Mouse (Mus musculus) forebrain, embryonic 12.5 days (tissue): ENCODE data around the gene Csdc2. TPM values are rescaled to one million over a fixed set of nuclear protein-coding genes. Genes with fewer than 3 reads are reported as not detected.
A peak's percentile ranks its signal among the peaks of the same experiment; 100 is the strongest.

Experiments used
- ATAC-seq: fragments of 200-750 bp; cut with Nextera tagmentation; 2 replicates; pipeline ENCODE4 v1.8.0; 2017; ENCODE audit warnings: moderate TSS enrichment; ENCODE audit not compliant: low FRiP score
- H3K27ac ChIP-seq: fragments of 300-500 bp; sonication (generic); 2 replicates; pipeline ENCODE4 v1.5.1; 2016; ENCODE audit warnings: mild to moderate bottlenecking
- H3K27me3 ChIP-seq: fragments of 300-500 bp; sonication (generic); 2 replicates; pipeline ENCODE4 v1.6.1; 2016; ENCODE audit warnings: mild to moderate bottlenecking
- H3K36me3 ChIP-seq: fragments of 300-500 bp; sonication (generic); replicated peaks from 2 replicates; pipeline ENCODE4 v1.6.1; 2016; ENCODE audit warnings: mild to moderate bottlenecking
- H3K4me1 ChIP-seq: fragments of 300-500 bp; sonication (generic); 2 replicates; pipeline ENCODE4 v1.6.1; 2016
- H3K4me2 ChIP-seq: fragments of 300-500 bp; sonication (generic); 2 replicates; pipeline ENCODE4 v1.6.1; 2016; ENCODE audit warnings: mild to moderate bottlenecking, moderate library complexity
- H3K4me3 ChIP-seq: fragments of 300-500 bp; sonication (generic); replicated peaks from 2 replicates; pipeline ENCODE4 v1.5.1; 2016; ENCODE audit warnings: mild to moderate bottlenecking
- H3K9ac ChIP-seq: fragments of 300-500 bp; sonication (generic); 2 replicates; pipeline ENCODE4 v1.6.1; 2016; ENCODE audit warnings: mild to moderate bottlenecking
- H3K9me3 ChIP-seq: fragments of 300-500 bp; sonication (generic); 2 replicates; pipeline ENCODE4 v1.6.1; 2016
- WGBS: fragments of 180-500 bp; shearing (Covaris S2); methylation state at CpG from one replicate; pipeline ENCODE4 v1.1.7; 2016; 5-methylcytosine and 5-hydroxymethylcytosine counted together
- polyA plus RNA-seq: library from polyadenylated mRNA; unstranded; fragments of >200 nt; fragmentation: Nextera tagmentation; extraction: Ambion mirVana; gene quantifications from 2 replicates; pipeline ENCODE4 v1.2.1, GENCODE M21; 2016

Csdc2 gene
- polyA plus RNA-seq, 1 experiment from 2014 or later = 35.8 TPM

- no peaks in the 10 kb centered on the region for H3K36me3 ChIP-seq
- H3K4me1 ChIP-seq = peaks cover 18% of the 10 kb centered on the region
- ATAC-seq = no peak
- H3K4me2 ChIP-seq = no peak overlapping the region; the same call in 1 of the 2 replicates
- no peaks in the 10 kb centered on the region for H3K9me3 ChIP-seq
- H3K9ac ChIP-seq = no peak overlapping the region
- no peaks in the 10 kb centered on the region for H3K27me3 ChIP-seq
- WGBS = 45% methylated on average over 2 of the region's 2 CpGs
- no peak overlapping the region for H3K4me3 ChIP-seq
- H3K27ac ChIP-seq = peak overlapping the region; percentile 77
Observed at GRCm38 (mm10) chr15:81985267-81986161, 49.0 kb downstream of the Csdc2 start.

DNA sequence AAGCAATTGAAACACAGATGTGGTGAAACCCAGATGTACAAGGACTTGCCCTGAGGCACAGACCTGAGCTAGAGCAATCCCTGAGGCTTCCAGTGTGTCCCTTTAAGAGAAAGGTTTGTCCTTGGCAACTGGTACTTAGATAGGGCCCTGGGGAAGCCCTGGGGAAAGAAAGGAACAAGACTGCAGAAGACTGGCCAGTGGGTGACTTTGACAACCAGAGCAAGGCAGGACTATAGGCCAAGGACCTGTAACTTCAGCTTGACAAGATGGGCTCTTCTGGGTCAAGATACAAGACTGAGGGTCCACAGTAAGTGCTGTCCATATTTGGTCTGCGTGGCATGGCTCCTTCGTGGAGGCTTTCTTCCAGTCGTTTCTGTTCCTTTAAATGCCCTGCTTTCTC lies 51.1 kb downstream of the Csdc2 start, which contains the start of gene Xrcc6:
Gene Xrcc6, plus strand, starts transcription at position 190 of the 400 bp plus-strand sequence.
- H3K4me2 ChIP-seq = no peak within 1 kb of the TSS
- H3K4me1 ChIP-seq = peaks cover 18% of the 10 kb centered on the region
- no peak for ATAC-seq
- no peak within 1 kb of the TSS for H3K27ac ChIP-seq
- no peaks in the 10 kb centered on the region for H3K9me3 ChIP-seq
- H3K27me3 ChIP-seq = no peaks in the 10 kb centered on the region
- 81% methylated on average over 3 of the region's 3 CpGs for WGBS
- no peak within 1 kb of the TSS for H3K9ac ChIP-seq
- no peak within 1 kb of the TSS for H3K4me3 ChIP-seq
- H3K36me3 ChIP-seq = no peaks in the 10 kb centered on the region

DNA sequence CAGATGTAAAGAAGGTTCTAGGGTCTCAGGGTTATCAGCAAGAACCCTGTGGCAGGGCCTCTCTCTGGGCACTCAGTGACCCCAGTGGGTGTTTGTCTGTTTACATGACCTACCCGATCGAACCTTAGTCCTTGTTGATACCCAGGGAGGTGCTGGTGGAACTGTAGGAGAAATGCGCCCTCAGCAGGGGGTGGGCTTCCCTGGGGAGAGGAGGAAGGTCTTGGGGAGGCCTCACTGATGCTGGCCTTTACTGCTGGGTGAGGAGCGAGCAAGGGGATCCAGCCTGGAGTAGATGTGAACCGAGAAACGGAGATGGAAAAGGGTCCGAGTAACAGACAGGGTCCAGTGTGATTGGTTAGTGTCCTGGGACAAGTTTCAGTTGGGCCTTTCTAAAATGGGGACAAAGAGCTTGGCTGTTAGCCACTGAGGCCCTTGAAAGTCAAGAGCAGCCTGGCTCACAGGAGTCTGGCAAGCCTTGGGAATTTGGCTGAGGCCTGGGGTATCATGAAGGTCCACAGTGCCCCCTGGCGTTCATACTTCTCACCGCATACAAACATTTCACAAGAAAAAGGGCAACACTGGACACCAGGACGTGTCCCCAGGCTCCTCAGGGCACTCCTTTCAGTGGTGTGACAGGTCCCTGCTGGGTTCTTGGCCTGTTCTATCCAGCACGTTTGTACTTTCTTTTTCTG lies 53.0 kb downstream of the Csdc2 start:
- H3K4me3 ChIP-seq = no peak overlapping the region
- no peak overlapping the region for H3K4me2 ChIP-seq
- 43% methylated on average over 11 of the region's 11 CpGs for WGBS
- H3K27me3 ChIP-seq = no peaks in the 10 kb centered on the region
- peak; percentile 70; the same call in 1 of the 2 replicates for ATAC-seq
- H3K4me1 ChIP-seq = peaks cover 18% of the 10 kb centered on the region
- H3K27ac ChIP-seq = 0 out of 2 replicates have a peak overlapping the region, but pooled peaks have one; percentile 8
- H3K9ac ChIP-seq = no peak overlapping the region
- no peaks in the 10 kb centered on the region for H3K9me3 ChIP-seq
- peaks cover 14% of the 10 kb centered on the region for H3K36me3 ChIP-seq

DNA sequence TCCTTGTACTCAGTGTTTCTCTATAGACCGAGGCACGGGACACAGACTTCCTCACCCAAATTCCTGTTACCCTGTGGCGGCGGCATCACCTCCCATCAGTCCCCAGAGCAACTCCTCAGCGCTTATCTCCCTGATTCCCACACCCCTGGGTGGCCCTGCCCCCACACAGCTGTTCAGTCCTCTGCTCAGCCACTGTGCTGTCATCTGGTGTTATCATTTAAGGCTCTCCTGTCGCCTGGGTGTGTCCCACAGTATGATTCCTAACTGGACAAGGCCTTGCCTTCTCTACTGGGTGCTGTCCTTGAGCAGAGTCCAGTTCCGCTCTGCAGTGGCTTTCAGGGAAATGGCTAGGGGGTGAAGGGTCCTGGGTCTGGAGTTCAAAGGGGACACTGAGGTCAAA lies 54.0 kb downstream of the Csdc2 start:
- Histone ChIP-seq H3K27ac (no peak overlapping the region), H3K4me1 (peaks cover 10% of the 10 kb centered on the region), H3K4me2 (no peak overlapping the region), H3K9ac (peak overlapping the region; percentile 2; the same call in 1 of the 2 replicates), H3K9me3 (no peaks in the 10 kb centered on the region), H3K36me3 (peaks cover 24% of the 10 kb centered on the region), H3K27me3 (no peaks in the 10 kb centered on the region), H3K4me3 (no peak overlapping the region)
- ATAC-seq = no peak
- WGBS = 63% methylated on average over 7 of the region's 7 CpGs

GRCm38 (mm10) chr15:81993992-81994391 lies 57.4 kb downstream of the Csdc2 start:
- Histone ChIP-seq H3K27me3 (no peaks in the 10 kb centered on the region), H3K9ac (no peak overlapping the region), H3K4me1 (peaks cover 5% of the 10 kb centered on the region), H3K27ac (no peak overlapping the region), H3K36me3 (peaks cover 56% of the 10 kb centered on the region), H3K9me3 (no peaks in the 10 kb centered on the region), H3K4me3 (no peak overlapping the region), H3K4me2 (no peak overlapping the region)
- WGBS = 93% methylated on average over 6 of the region's 6 CpGs
- ATAC-seq = no peak

Other genes with a start within 250 kb of the Csdc2 start
- 5.0 TPM in 2 replicates for gene Chadl, start 239.5 kb upstream of the Csdc2 start, polyA plus RNA-seq
- 45.8 and 51.3 TPM in 2 replicates for gene Zc3h7b, start 191.7 kb upstream of the Csdc2 start, polyA plus RNA-seq
- gene Rangap1, start 191.2 kb upstream of the Csdc2 start, polyA plus RNA-seq = 166 and 174 TPM in 2 replicates
- 25.8 and 27.2 TPM in 2 replicates for gene Tef, start 134.3 kb upstream of the Csdc2 start, polyA plus RNA-seq
- 24.4 and 24.8 TPM in 2 replicates for gene Tob2, start 78.0 kb upstream of the Csdc2 start, polyA plus RNA-seq
- 138 and 140 TPM in 2 replicates for gene Phf5a, start 64.8 kb upstream of the Csdc2 start, polyA plus RNA-seq
- 184 and 185 TPM in 2 replicates for gene Aco2, start 64.5 kb upstream of the Csdc2 start, polyA plus RNA-seq
- 69.8 and 75.6 TPM in 2 replicates for gene Polr3h, start 10.5 kb upstream of the Csdc2 start, polyA plus RNA-seq
- 42.0 and 44.0 TPM in 2 replicates for gene Pmm1, start 24.2 kb downstream of the Csdc2 start, polyA plus RNA-seq
- gene 1700029P11Rik, start 43.8 kb downstream of the Csdc2 start, polyA plus RNA-seq = not detected in 2 replicates
- 58.5 and 64.4 TPM in 2 replicates for gene Xrcc6, start 51.1 kb downstream of the Csdc2 start, polyA plus RNA-seq
- gene Desi1, start 97.1 kb downstream of the Csdc2 start, polyA plus RNA-seq = 39.2 and 40.7 TPM in 2 replicates
- 210 and 220 TPM in 2 replicates for gene Snu13, start 110.8 kb downstream of the Csdc2 start, polyA plus RNA-seq
- 0.06 TPM in 1 of 2 replicates, not detected in the other for gene 4930407I10Rik, start 122.4 kb downstream of the Csdc2 start, polyA plus RNA-seq
- 0.06 and 0.08 TPM in 2 replicates for gene Mei1, start 133.2 kb downstream of the Csdc2 start, polyA plus RNA-seq
- gene Ccdc134, start 191.2 kb downstream of the Csdc2 start, polyA plus RNA-seq = 17.5 and 19.0 TPM in 2 replicates
- 244 and 265 TPM in 2 replicates for gene Srebf2, start 210.4 kb downstream of the Csdc2 start, polyA plus RNA-seq